Mouse (Mus musculus): ENCODE data around the gene Gm1043.

Gm1043 gene

DNA sequence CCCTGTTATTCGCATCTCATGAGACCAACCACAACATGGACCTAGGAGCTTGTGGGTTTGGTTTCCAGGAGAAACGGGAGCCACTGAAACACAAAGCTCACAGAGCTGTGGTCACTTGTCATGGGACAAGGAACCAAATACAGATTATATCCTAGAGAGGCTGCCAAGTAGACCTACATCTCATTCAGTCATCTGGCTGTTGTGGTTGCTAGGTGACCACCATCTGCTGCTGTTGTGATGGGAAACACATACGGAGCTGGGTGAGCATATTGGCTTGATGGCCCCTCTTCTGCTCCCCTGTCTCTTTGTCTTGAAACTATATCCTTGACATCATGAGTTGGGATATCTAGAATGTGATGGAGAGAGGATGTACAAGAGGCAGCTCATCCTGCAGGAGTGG lies 112.3 kb downstream of the Gm1043 start:
- no peak for DNase-seq (ENCODE audit: extremely low spot score, low read depth, low spot score)

DNA sequence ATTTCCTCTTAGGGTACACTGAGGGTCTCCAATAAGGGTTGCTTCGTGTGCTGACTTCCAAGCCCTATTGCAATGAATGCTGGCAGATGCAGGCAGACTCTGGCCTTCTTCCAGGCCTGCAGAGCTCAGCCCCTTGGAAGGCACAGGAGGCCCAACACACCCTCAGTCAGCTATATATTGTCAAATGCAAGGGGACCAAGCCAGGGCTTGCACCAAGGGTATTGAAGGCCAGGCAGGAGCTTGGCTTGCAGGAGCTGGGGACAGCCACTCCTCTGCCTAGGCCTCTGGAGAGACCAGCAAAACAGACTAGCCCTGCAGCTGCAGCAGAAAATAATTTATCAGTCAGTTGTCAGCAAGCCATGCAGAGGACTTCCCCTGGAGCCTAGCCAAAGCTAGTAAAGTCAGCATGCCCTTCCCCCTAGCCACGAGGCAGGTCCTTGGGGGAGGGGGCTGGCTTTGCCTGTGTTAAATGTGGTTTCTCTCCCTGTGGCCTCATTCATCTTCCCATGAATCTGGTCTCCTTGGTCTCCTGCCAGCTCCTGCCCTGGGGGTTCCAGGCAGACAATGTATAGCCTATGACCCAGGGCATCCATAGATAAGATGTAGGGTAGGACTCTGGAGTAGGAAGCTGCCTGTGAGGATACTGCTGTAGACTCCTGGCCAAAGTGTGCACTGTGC lies 113.0 kb downstream of the Gm1043 start:
- no peak for DNase-seq (ENCODE audit: extremely low spot score, low read depth, low spot score)

- DNase-seq (ENCODE audit: extremely low spot score, low read depth, low spot score): no peak
These were observed 117.1 kb downstream of the Gm1043 start for GRCm38 (mm10) chr5:37202285-37202684.

GRCm38 (mm10) chr5:37204886-37205285 lies 119.7 kb downstream of the Gm1043 start:
- DNase-seq (ENCODE audit: extremely low spot score, low read depth, low spot score): no peak

DNA sequence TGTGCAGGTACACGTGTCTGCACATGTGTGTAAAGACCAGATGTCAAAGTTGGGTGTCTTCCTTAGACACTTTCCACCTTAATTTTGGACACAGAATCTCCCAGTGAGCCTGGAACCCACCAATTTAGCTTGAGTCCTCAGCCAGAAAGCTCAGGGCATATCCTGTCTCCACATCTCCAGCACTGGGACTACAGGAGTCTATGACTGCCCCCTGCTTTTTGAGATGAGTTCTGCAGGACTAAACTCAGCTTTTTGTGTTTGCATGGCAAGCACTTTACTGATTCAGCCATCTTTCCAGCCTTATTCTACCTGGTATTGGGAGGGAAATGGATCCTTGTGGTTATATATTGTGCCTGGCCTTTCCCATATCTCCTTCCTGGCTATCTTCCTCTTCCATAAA lies 120.2 kb downstream of the Gm1043 start:
- DNase-seq (ENCODE audit: extremely low spot score, low read depth, low spot score): no peak

DNA sequence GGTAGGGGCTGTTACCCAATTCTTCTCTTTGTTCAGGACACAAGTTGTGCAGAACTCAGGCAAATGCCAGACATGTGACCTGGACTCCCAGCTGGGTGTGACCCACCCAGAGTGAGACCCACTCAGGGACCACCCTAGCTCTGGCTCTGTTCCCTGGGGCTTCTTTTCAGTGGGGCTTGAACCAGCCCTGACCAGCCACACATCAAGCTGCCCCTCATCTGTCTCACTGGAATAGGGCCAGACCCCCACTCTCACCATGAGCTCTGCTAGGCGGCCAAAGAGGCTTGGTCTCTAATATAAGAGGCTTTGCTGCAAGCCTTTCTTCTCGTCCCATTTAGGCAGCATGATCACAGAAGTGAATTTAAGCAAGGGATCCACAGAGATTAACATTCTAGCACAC lies 121.2 kb downstream of the Gm1043 start:
- no peak for DNase-seq (ENCODE audit: extremely low spot score, low read depth, low spot score)

GRCm38 (mm10) chr5:37212938-37213708 lies 128.0 kb downstream of the Gm1043 start:
- DNase-seq (ENCODE audit: extremely low spot score, low read depth, low spot score): no peak

- no peak for DNase-seq (ENCODE audit: extremely low spot score, low read depth, low spot score)
These were observed 128.5 kb downstream of the Gm1043 start for GRCm38 (mm10) chr5:37213709-37214103.

DNA sequence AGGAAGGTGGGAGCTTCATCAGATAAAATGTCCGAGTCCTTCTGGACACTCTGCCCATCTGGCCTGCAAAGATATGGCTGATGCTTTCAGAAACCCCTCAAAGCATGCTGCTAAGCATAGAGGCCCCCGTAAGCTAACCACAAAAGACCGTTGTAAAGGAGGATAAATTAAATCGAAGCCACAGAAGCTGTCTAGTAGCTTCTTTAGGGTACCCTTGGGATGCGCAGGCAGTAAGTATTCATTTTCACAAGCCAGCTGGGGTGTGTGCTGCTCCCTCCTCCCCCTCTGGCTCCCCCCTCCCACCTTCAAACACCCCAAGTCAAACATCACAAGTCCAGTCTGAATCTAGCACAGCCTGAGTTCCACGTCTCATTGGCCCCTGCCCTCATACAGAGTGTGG lies 129.4 kb downstream of the Gm1043 start:
- no peak for DNase-seq (ENCODE audit: extremely low spot score, low read depth, low spot score)

DNA sequence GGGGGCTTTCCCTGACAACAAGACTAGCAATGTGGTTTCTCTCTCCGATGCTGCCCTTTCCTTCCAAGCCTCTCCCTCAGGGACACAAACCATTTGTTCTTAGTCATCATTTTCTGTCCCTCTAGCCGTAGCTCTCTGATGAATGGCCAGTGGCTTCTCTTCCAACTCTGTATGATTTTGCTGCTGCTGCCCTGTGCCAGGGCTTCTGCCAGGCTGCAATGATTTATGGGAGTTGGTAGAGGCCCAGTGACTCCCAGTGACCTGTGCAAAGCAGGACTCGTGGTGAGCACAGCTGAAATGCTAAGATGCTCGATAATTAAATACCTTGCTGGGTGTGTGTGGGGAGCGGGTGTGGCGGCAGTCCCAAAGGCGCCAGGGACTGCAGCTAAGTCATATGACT lies 130.1 kb downstream of the Gm1043 start:
- no peak for DNase-seq (ENCODE audit: extremely low spot score, low read depth, low spot score)

DNA sequence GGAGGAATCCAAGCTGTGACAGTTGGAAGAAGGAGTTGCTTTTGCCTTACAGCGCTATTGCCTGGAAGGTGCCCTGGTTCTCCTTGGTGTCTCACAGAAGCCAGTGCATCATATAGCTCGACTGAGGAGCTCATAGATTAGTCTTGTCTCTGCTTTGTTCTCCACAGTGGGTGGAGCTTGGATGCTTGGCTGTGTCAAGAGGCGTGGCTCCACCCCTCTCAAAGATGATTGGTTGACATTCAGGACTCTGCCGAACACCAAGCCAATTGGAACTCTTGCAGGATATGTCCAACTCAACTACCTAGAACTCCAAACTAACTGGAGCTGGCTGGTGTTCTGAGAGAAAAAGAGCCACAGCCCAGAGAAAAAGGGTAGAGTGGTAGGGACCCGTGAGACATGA lies 134.4 kb downstream of the Gm1043 start:
- DNase-seq (ENCODE audit: extremely low spot score, low read depth, low spot score): no peak

DNA sequence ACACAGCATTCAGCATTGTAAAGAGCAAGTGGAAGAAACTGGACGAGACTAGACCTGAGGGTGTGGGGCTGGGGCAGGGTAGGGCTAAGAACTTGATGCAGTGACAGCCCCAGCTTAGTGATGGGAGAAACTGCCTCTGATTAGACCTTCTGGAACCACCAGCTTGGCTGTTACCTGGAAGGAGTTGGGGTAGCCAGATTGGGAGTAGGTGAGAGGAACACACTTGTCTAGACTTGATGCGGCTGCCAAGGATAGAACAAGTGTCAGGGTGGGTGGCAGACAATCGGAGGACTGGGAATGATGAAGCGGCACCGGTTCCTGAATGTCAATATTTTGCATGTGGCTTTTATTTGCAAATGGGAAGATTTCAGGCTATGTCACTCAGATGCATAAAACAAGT lies 135.4 kb downstream of the Gm1043 start:
- DNase-seq (ENCODE audit: extremely low spot score, low read depth, low spot score): no peak

DNA sequence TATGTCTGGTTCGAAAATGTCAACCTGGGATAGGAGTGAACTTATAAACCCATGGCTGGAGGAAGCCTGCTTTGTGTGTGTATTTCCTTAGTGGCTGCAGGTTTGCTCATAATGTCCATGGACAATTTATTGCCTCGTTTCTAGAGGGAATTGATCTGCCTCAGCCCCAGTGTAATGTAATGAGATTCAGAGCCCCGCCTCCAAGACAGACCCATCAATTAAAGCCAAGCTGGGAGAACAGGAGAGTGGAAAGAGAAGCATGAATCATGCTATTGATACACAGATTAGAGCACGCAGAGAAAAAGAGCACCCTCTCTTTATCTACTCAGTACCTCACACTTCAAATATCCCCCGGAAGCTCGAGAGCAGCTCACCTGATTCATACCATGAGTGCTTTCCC lies 136.4 kb downstream of the Gm1043 start:
- DNase-seq (ENCODE audit: extremely low spot score, low read depth, low spot score): no peak

DNA sequence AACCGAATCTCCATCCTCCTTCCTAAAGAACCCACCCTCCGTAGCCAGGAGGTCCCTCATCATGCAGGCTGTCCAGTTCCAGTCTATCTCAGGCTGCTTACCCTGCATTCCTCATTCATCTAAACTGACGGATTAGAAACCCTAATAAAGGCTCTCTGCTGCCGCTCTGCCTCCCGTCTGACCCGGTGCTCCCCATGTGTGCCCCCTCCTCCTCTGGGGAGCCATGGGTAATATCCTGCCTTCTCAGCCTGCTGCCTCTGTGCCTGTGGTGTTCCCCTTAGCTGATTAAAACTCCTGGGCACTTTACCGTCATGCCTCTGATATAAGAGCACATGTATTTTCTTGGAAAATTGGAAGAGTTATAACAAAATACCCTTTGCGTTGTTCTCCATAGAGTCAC lies 137.1 kb downstream of the Gm1043 start:
- no peak for DNase-seq (ENCODE audit: extremely low spot score, low read depth, low spot score)

GRCm38 (mm10) chr5:37225708-37226107 lies 140.5 kb downstream of the Gm1043 start:
- DNase-seq (ENCODE audit: extremely low spot score, low read depth, low spot score): no peak

DNA sequence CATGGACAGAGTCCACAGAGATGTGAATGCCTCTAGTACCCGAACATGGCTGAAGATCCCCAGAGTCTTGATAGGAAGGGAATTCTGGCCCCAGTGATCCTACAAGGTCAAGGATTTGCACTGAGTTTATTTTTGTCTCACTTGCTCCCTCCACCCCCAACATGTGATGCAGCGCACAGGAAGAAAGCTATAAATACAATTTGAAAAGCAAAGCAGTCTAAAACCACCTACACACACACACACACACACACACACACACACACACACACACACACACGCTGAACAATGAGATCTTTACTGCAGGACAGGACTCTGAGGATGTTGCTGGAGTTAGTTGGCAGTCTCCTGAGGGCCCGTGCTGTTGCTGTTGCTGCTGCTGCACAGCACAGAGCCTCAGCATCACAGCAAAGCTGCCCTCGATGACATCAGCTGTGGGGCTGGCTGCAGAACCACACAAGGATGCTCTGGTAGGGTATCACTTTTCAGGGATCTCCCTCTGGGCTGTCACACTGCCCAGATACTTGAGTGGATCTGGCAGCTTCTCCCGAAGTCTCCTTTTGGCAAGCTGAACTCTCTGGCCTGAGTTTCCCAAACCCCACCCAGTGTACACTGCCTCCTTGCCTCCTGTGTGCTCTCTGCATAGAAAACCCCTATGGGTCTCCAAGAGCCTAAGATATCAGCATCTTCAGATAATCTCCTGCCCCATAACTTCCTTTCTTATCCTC lies 142.9 kb downstream of the Gm1043 start:
- DNase-seq (ENCODE audit: extremely low spot score, low read depth, low spot score): no peak

- DNase-seq (ENCODE audit: extremely low spot score, low read depth, low spot score): no peak
These were observed 143.7 kb downstream of the Gm1043 start for GRCm38 (mm10) chr5:37228894-37229293.

DNA sequence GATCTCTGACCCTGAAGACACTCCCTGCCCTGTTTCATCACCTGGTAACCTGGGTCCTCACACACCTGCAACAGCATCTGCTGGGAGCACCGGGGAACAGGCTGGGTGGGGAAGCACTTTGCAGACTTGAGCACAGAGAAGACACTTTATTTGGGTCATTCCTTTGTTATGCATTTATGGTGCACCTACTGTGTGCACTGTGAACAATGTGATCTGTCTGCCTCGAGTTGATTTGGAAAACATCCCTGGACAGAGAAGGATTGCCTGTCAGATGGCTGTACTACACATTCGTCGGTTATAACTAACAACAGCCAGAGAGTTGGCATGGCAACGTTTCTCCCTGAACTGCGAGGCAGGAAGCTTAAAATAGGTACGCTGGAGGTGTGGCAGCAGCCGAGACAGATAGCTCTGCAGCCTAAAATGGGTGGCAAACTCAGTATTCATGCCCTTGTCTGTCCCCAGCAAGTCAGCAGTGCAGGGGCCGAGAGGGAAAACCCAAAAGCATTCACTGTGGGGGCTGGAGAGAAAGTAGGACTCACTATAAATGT lies 147.9 kb downstream of the Gm1043 start:
- DNase-seq (ENCODE audit: extremely low spot score, low read depth, low spot score): no peak

- no peak for DNase-seq (ENCODE audit: extremely low spot score, low read depth, low spot score)
These were observed 153.5 kb downstream of the Gm1043 start for GRCm38 (mm10) chr5:37238654-37239053.

DNA sequence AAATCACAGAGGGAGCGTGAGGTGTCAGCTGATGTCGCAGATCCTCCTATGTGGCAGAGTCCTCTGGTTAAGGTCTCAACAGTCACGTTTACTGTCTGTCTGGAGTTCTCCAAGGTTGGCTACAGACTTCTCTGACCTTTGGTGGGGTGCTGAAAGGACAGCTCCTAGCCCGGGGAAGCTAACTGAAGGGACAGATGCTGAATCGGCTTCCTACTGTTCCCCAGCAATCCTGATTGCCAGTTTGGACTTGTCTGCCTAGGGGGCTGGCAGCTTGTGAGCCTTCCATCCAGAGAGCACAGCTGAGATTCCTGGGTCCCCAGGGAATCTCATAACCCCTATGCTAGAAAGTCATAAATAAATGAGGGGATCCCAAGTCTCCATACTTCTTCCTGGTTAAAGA lies 155.4 kb downstream of the Gm1043 start:
- no peak for DNase-seq (ENCODE audit: extremely low spot score, low read depth, low spot score)

DNA sequence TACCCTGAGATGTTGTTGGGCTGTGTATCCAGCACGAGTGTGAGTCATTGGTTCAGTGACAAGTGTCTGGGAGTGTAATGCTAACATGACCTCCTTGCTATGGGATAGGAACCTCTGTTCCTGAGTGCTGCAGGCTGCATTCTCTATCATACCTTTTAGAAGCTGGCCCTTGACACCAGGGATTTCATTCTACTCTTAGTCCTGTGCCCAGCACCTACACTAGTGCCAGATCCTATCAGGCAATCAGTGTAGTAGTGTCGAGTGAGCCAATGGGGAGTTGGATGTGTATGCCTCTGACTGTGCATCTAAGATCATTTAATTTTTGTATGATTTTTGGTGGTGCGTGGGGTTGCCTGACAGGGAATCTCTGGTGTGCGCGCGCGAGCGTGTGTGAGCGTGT lies 156.1 kb downstream of the Gm1043 start:
- DNase-seq (ENCODE audit: extremely low spot score, low read depth, low spot score): no peak

- DNase-seq (ENCODE audit: extremely low spot score, low read depth, low spot score): no peak
These were observed 156.5 kb downstream of the Gm1043 start, which contains the start of gene Crmp1 for GRCm38 (mm10) chr5:37241651-37242151. Gene Crmp1 (plus strand): TSS chr5:37241940.

Data from hindlimb bud, embryonic 11.5 days (tissue).